Mouse (Mus musculus): ENCODE data around the gene Ppm1h. TPM values are rescaled to one million over a fixed set of nuclear protein-coding genes. Genes with fewer than 3 reads are reported as not detected.

The Ppm1h gene
- polyA plus RNA-seq, 1 experiment from 2014 or later, result 33.5 TPM

DNA sequence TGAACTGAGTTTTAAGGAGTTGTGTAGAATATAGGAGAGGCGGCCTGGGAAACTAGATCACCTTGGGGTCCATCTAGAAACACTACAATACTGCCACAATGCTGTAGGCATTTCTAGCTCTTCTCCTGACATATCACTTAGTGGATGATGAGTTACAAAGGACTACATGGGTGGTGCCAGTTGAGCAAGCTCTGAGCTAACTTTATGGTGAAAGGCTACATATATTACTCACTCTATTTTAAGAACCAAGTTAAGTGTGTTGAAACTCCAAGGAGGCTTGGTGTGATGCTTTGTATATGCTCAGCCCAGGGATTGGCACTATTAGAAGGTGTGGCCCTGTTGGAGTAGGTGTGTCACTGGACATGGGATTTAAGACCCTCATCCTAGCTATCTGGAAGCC, 26.0 kb upstream of the Ppm1h start:
- Histone ChIP-seq H3K4me1 (replicated peaks; ENCODE audit: insufficient read depth, low read length) (no peaks in the 10 kb centered on the region), H3K4me2 (ENCODE audit: low read length) (no peak overlapping the region), H3K36me3 (ENCODE audit: insufficient read depth, low read length) (no peaks in the 10 kb centered on the region), H3K9ac (ENCODE audit: low read depth, low read length) (no peak overlapping the region), H3K9me3 (replicated peaks; ENCODE audit: low read length) (no peaks in the 10 kb centered on the region), H3K4me3 (replicated peaks; ENCODE audit: low read depth, low read length) (no peak overlapping the region), H3K27ac (no peak overlapping the region), H3K27me3 (ENCODE audit: insufficient read depth, low read length) (no peaks in the 10 kb centered on the region)
- DNase-seq (ENCODE audit: low spot score), result no peak
- no peak for ATAC-seq (replicated peaks; ENCODE audit: low FRiP score, low read depth)
- WGBS, result 92% methylated on average over 1 of the region's 1 CpGs
- no peak for TF ChIP-seq CTCF (IDR thresholded peaks at IDR 0.05; ENCODE audit: low read depth)

DNA sequence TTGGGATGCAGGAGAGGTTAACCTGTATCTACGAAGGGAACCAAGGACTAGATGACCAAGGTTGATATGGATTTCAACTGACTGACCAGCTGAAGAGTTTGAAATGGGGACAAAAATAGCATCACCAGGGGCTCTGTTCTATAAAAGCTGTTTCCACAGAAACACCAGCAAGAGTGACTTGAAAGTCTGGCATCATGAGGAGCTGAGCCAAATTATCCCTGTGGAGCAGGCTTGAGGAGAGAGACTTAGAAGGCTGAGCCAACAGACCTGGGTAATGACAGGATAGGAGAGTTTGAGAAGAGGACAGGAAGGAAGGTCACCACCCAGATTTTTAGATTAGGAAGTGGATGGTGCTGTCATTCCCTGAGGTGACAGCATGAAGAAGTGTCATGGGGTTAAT, 12.9 kb upstream of the Ppm1h start:
- Histone ChIP-seq H3K4me3 (replicated peaks; ENCODE audit: low read depth, low read length) (no peak overlapping the region), H3K9me3 (replicated peaks; ENCODE audit: low read length) (no peaks in the 10 kb centered on the region), H3K9ac (ENCODE audit: low read depth, low read length) (no peak overlapping the region), H3K27me3 (ENCODE audit: insufficient read depth, low read length) (no peaks in the 10 kb centered on the region), H3K27ac (no peak overlapping the region), H3K36me3 (ENCODE audit: insufficient read depth, low read length) (no peaks in the 10 kb centered on the region), H3K4me2 (ENCODE audit: low read length) (no peak overlapping the region), H3K4me1 (replicated peaks; ENCODE audit: insufficient read depth, low read length) (no peaks in the 10 kb centered on the region)
- no peak for TF ChIP-seq CTCF (IDR thresholded peaks at IDR 0.05; ENCODE audit: low read depth)
- ATAC-seq (replicated peaks; ENCODE audit: low FRiP score, low read depth) (no peak), DNase-seq (ENCODE audit: low spot score) (no peak)
- WGBS, result 97% methylated on average over 1 of the region's 1 CpGs

DNA sequence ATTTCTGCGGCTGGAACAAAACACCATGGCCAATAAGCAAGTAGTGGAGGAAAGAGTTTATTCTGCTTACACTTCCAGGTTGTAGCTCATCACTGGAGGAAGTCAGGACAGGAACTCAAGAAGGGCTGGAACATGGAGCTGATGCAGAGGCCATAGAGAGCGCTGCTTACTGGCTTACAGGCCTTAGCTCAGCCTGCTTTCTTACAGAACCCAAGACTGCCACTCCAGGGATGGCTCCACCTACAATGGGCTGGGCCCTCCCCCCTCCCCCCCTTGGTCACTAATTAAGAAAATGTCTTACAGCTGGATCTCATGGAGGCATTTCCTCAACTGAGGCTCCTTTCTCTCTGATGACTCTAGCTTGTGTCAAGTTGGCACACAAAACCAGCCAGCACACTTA, 7.3 kb upstream of the Ppm1h start:
- DNase-seq (ENCODE audit: low spot score), result no peak
- H3K4me1 ChIP-seq (replicated peaks; ENCODE audit: insufficient read depth, low read length), result no peaks in the 10 kb centered on the region

DNA sequence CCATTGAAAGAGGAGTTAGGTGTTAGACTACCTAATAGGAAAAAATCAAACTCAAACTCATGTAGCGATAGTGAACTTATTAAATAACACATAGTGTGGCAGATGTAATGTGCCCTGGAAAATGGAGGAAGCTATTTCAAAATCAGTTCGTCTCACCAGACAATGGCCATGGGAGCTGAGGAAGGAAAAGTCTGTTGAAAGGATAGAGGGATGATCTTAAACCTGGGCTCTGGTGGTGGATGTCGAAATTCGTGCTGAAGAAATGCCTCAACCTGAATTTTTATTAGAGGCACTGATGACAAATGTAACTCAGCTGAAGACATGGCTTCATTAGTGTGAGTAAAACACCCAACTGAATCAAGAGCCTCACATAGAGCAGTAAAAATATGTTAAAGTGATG, 6.5 kb upstream of the Ppm1h start:
- H3K4me2 ChIP-seq (ENCODE audit: low read length), result no peak overlapping the region
- H3K27me3 ChIP-seq (ENCODE audit: insufficient read depth, low read length), result no peaks in the 10 kb centered on the region
- H3K9ac ChIP-seq (ENCODE audit: low read depth, low read length), result no peak overlapping the region
- WGBS, result 92% methylated on average over 4 of the region's 4 CpGs
- no peak for DNase-seq (ENCODE audit: low spot score)
- no peak for TF ChIP-seq CTCF (IDR thresholded peaks at IDR 0.05; ENCODE audit: low read depth)
- H3K4me1 ChIP-seq (replicated peaks; ENCODE audit: insufficient read depth, low read length), result no peaks in the 10 kb centered on the region
- ATAC-seq (replicated peaks; ENCODE audit: low FRiP score, low read depth), result no peak
- H3K27ac ChIP-seq, result no peak overlapping the region
- no peaks in the 10 kb centered on the region for H3K9me3 ChIP-seq (replicated peaks; ENCODE audit: low read length)
- H3K4me3 ChIP-seq (replicated peaks; ENCODE audit: low read depth, low read length), result no peak overlapping the region
- no peaks in the 10 kb centered on the region for H3K36me3 ChIP-seq (ENCODE audit: insufficient read depth, low read length)

More for the DNA sequence above, 7.3 kb upstream of the Ppm1h start:
- ATAC-seq (replicated peaks; ENCODE audit: low FRiP score, low read depth), result no peak
- no peak overlapping the region for H3K4me3 ChIP-seq (replicated peaks; ENCODE audit: low read depth, low read length)
- H3K9me3 ChIP-seq (replicated peaks; ENCODE audit: low read length), result no peaks in the 10 kb centered on the region
- 96% methylated on average over 2 of the region's 2 CpGs for WGBS
- H3K27me3 ChIP-seq (ENCODE audit: insufficient read depth, low read length), result no peaks in the 10 kb centered on the region
- no peaks in the 10 kb centered on the region for H3K36me3 ChIP-seq (ENCODE audit: insufficient read depth, low read length)
- no peak overlapping the region for H3K9ac ChIP-seq (ENCODE audit: low read depth, low read length)
- H3K4me2 ChIP-seq (ENCODE audit: low read length), result no peak overlapping the region
- TF ChIP-seq CTCF (IDR thresholded peaks at IDR 0.05; ENCODE audit: low read depth), result no peak
- no peak overlapping the region for H3K27ac ChIP-seq

DNA sequence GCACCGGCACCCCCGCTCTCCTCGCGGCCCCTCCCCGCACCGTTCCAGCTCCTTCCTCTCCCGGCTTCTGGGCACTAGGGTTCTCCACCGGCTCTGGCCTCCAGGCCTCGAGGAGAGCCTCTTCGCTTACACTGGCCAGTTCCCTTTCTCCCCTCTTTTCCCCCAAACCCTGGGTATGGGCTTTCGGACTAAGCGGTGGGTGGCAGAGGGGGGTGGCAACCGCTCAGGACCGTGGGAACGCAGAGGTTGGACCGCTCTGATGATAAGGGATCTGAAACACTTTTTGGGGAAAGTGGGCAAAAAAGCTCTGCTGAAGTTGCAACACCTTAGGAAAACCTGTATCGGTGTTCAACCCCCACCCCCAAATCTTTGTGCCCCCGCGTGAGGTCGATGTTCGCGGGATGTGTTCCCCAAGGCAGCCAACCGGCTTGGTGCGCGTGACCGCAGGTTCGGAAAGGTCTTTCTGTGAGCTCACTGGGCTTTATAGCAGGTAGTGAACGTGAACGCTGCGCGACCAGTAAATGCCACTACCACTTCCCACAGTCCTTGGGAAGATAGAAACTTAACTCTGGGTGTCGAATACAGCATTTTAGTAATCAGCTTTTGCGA, 979 bp downstream of the Ppm1h start:
- Histone ChIP-seq H3K27ac (peak overlapping the region; percentile 87), H3K9me3 (replicated peaks; ENCODE audit: low read length) (no peaks in the 10 kb centered on the region), H3K4me2 (ENCODE audit: low read length) (peak overlapping the region; percentile 77), H3K9ac (ENCODE audit: low read depth, low read length) (peak overlapping the region; percentile 85), H3K27me3 (ENCODE audit: insufficient read depth, low read length) (no peaks in the 10 kb centered on the region), H3K4me1 (replicated peaks; ENCODE audit: insufficient read depth, low read length) (0 out of 2 replicates have a peak, but pooled peaks cover 3% of the 10 kb centered on the region), H3K36me3 (ENCODE audit: insufficient read depth, low read length) (no peaks in the 10 kb centered on the region), H3K4me3 (replicated peaks; ENCODE audit: low read depth, low read length) (peak overlapping the region; percentile 64)
- under 1% methylated on average over 33 of the region's 33 CpGs for WGBS
- TF ChIP-seq CTCF (IDR thresholded peaks at IDR 0.05; ENCODE audit: low read depth), result no peak
- peak; percentile 65 for DNase-seq (ENCODE audit: low spot score)
- no peak for ATAC-seq (replicated peaks; ENCODE audit: low FRiP score, low read depth)

DNA sequence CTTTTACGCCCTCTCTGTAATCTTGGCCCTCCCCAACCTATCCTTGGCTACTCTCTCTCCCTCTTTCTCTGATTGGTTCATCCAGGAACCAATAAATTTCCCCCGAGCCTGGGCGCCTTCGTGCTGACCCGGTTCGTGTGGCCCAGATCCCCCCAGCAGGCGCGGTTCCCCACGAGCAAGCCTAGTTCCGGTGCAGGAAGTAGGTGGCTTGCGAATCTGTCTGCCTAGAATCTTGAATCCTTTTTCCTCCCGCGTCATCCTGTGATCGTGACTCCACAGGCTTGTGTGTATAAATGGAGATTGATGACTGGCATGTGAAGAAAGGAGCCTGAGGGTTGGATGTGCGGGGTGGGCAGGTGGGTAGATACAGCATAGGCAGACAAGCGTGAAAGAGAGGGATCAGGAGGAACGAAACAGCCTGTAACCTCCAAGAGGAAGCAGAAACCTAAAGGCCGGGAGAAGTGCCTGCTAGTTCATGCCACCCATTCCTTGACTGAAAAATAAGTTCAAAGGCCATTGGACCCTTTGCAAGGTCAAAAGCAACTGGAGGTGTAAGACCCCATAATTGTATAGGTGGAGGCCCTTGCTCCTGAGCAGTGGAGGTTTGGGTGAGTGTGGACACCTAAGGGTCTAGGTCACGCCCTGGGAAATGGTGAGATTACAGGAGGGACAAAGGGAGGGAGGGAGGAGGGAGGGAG, 2.0 kb downstream of the Ppm1h start:
- Histone ChIP-seq H3K9ac (ENCODE audit: low read depth, low read length) (peak overlapping the region; percentile 85), H3K4me1 (replicated peaks; ENCODE audit: insufficient read depth, low read length) (0 out of 2 replicates have a peak, but pooled peaks cover 3% of the 10 kb centered on the region), H3K27me3 (ENCODE audit: insufficient read depth, low read length) (no peaks in the 10 kb centered on the region), H3K4me2 (ENCODE audit: low read length) (peak overlapping the region; percentile 77), H3K9me3 (replicated peaks; ENCODE audit: low read length) (no peaks in the 10 kb centered on the region), H3K4me3 (replicated peaks; ENCODE audit: low read depth, low read length) (peak overlapping the region; percentile 64), H3K27ac (no peak overlapping the region), H3K36me3 (ENCODE audit: insufficient read depth, low read length) (no peaks in the 10 kb centered on the region)
- WGBS, result 3% methylated on average over 18 of the region's 19 CpGs
- DNase-seq (ENCODE audit: low spot score) (peak; percentile 40), ATAC-seq (replicated peaks; ENCODE audit: low FRiP score, low read depth) (no peak)
- TF ChIP-seq CTCF (IDR thresholded peaks at IDR 0.05; ENCODE audit: low read depth), result no peak
